Mouse (Mus musculus): ENCODE measurements around the gene Sfmbt1.
"Not testable (repeated sequence)": the region's sequence is repeated elsewhere in the genome, so short reads cannot be mapped to it uniquely, and the experiment has no call there.

Sfmbt1 gene

DNA sequence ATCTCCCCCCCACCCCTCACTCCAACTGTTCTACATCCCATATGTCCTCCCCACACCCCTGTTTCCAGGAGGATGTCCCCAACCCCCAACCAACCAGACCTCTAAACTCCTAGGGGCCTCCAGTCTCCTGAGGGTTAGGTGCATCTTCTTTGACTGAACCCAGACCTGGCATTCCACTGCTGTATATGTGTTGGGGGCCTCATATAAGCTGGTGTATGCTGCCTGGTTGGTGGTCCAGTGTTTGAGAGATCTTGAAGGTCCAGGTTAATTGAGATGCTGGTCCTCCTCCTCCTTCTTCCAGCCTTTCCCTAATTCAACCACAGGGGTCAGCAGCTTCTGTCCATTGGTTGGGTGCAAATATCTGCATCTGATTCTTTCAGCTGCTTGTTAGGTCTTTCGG is 4.0 kb downstream of the Sfmbt1 start:
- DNase-seq = not testable (repeated sequence)

DNA sequence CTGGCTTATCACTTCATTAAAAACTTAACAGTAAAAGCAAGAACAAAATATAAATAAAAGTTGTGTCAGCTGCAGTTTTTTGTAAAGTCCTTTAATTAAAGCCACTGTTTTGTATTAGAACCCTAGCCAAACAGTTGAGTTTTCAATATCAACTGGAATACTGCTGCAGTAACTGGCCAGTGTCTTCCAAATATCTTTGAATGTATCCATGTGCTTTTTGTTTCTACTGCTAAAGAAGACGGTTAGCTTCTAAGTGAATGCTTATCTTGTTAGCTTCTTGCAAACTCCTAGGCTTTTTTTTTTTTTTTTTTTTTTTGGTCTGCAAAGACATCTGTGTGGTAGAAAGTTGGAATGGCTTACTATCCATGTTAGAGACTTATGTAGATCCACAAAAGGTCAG is 4.9 kb downstream of the Sfmbt1 start:
- no peak for DNase-seq

- no peak for DNase-seq
Observed at GRCm38 (mm10) chr14:30721850-30722249, 7.2 kb downstream of the Sfmbt1 start.

- no peak for DNase-seq
Observed at GRCm38 (mm10) chr14:30722406-30722805, 7.8 kb downstream of the Sfmbt1 start.

- DNase-seq = no peak
Observed at GRCm38 (mm10) chr14:30731896-30732295, 17.2 kb downstream of the Sfmbt1 start.

GRCm38 (mm10) chr14:30734665-30735064 is 20.0 kb downstream of the Sfmbt1 start:
- no peak for DNase-seq

DNA sequence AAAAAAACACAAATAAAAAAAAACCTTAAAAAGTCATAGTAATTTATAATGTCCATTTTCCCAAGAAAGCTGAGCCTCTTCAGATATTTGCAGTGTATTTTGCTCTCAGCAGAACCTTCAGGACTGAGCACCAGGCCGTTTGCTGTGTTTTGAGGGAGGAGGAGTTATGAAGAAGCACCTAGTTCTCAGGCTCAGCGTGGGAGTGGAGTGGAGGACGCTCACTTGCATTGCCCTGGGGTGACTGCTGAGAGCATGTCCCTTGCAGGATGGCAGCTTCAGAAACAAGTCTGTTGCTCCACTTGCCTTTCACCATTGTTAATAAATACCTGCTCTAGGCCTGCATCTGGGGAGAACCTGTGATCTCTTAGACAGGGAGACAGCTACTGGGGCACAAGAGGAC is 21.2 kb downstream of the Sfmbt1 start:
- DNase-seq = no peak

DNA sequence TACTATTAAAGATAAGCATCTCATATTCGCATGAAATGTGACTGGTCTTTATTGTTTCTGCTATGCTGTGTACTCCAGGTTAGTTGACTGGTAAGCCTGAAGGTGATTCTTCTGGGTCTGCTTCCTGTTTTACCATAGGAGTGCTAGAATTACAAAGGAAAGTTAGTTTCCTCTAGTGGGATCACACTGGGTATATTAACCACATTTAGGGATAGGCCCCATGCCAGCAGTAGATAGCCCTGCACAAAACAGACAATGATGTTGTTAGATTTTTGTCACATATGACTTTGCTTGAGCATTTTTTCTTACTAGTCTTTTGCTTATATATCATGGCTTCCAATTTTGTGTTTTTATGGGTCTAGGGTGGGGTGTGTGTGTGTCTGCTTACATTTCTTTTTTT is 21.8 kb downstream of the Sfmbt1 start:
- no peak for DNase-seq

GRCm38 (mm10) chr14:30743891-30744290 is 29.2 kb downstream of the Sfmbt1 start:
- no peak for DNase-seq

GRCm38 (mm10) chr14:30746160-30746559 is 31.5 kb downstream of the Sfmbt1 start:
- no peak for DNase-seq

GRCm38 (mm10) chr14:30757239-30757638 is 42.6 kb downstream of the Sfmbt1 start:
- DNase-seq = no peak

- DNase-seq = no peak
Observed at GRCm38 (mm10) chr14:30761211-30761610, 46.6 kb downstream of the Sfmbt1 start.

DNA sequence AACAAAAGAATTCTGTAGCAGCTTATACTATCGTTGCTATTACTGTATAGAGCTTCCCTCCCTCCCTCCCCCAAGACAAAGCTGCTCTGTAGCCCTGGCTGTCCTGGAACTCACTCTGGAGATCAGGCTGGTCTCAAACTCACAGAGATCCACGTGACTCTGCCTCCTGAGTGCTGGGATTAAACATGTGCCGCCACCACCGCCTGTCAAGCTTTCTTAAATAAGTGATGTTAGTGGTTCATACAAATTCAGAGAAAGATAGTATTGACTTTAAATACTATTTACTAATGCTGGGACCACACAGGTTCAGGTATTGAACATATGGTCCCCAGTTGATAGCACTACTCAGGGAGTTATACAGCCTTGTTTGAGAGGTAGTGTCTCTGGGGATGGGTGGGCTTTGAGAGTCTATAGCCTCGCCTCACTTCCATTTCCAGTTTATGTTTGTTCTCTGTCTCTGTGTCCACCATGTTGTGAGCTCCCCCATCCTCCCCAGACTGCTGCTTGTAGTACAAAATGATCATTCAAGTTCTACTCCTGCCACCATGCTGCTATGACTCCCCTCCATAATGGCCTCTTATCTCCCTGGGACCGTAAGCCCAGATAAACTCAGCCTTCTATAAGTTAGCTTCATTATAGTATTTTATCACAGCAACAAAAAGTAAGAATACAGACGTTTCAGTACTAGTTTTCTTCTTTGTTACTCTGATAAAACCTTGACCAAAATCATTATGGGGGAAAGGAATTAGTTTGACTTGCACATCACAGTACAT is 47.7 kb downstream of the Sfmbt1 start:
- DNase-seq = no peak

- no peak for DNase-seq
Observed at GRCm38 (mm10) chr14:30762904-30763568, 48.4 kb downstream of the Sfmbt1 start.

- no peak for DNase-seq
Observed at GRCm38 (mm10) chr14:30784614-30785013, 70.0 kb downstream of the Sfmbt1 start.

DNA sequence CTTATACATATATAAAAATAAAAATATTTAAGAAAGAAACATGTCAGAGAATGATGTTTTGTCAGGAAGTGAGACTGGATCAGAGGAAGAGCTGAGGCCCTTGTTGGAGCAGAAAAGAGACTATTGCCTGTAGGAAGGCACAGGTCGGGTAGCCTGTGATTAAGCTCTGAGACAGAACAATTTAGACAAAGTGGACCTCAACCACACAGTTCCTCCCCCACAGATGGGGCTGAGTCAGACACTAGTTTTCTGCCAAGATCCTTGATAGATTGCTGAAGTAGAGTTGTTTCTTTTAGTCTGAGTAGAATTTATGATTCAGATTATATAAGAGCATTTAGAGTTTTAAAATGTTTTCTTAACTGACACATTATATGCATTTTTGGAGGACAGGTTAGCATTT is 74.8 kb downstream of the Sfmbt1 start:
- DNase-seq = no peak

GRCm38 (mm10) chr14:30792871-30793270 is 78.2 kb downstream of the Sfmbt1 start:
- DNase-seq = no peak

GRCm38 (mm10) chr14:30801756-30802155 is 87.1 kb downstream of the Sfmbt1 start:
- no peak for DNase-seq

DNA sequence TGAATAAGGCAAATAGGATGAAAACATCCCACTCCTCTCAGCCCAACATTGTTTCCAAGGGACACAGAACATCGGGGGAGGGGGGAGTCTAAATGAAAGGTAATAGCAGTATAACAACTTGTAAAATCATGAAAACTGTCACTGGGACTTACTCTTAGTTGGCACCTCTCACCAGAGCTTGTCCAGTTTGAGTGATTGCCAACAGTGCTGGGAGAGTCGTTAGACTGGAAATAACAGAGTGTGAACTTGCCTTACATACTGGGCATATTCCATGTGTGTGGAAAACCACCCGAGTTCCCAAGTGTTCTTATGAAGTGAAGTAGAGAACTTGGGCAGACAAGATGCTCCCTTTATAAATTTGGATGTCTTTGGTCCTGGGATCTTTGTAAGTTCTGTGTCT is 106.5 kb downstream of the Sfmbt1 start:
- DNase-seq = no peak

DNA sequence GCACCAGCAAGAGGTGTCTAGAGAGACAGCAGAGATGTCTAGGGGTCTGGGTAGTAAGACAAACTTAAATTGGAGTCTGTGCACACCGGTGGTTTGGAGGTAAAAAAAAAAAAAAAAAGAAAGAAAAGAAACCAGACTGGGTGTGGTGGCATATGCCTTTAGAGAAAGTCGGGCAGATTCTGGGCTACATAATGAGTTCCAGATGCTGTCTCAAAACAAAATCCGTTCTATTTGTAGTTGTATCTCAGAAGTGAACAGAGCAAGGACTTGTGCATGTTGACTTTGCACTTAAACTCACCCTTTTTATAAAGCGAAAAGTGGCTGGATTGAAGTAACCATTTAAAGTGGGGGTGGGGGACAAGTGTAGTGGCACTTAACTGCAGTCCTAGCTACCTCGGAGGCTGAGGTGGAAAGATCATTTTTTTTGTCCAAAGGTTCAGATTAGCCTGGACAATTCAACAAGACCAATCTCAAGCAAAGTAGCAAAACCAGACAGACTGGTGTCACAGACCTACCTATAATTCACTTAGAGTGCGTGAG is 109.9 kb downstream of the Sfmbt1 start:
- no peak for DNase-seq

DNA sequence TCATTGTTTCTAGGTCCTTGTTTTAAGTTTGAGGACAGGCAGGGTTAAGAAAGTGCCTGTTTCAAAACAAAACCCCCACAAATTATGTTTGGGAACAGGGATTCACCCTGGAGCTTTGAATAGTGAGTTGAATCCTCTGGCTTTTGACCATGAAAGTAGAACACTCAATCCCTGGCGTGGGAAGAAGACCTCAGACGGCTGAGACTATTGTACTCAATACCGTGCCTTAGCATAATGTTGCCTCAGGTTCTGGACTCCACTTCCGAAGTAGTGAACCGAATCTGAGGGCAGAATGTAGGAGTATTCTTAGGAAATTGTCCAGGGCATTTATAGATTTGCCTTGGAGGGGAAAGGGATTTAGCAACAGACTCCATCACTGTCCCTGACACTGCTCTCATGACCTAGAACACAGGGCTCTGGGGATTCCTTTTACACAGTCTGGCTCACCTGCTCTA is 110.4 kb downstream of the Sfmbt1 start:
- no peak for DNase-seq

DNA sequence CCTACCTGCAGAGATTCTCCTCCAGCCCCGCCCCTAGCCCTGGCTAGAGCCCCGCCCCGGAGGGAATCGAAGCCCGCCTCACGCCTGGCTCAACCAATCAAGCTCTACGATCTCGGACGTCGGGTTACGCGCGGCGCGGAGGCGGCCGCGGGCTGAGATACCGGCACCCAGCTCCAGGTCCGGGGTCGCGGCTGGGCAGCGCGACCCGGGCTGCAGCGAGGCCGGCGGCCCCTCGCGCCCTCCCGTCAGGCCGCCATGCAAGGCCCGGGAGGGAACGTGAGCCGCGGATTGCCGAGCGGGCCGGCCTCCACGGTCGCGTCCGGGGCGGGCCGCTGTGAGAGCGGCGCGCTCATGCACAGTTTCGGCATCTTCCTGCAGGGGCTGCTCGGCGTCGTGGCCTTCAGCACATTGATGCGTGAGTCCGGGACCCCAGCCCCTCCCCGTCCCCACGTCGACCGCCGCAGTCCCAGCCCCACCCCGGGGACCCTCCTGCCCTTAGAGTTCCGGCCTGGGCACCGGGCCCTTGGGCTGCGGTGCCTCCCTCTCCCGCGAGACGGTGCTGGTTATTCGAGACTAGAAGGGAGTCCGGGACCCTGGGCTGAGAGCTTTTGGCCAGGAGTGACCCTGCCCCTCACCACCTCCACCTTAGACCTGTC is 111.0 kb downstream of the Sfmbt1 start, which contains the start of gene Tmem110:
TSS of gene Tmem110 (plus strand) at position 115 of the 656 bp plus-strand sequence.
- peak; percentile 84 for DNase-seq

Measured in right cerebral cortex, postnatal 14 days (tissue).